Mouse (Mus musculus): Measurements from ENCODE around the gene Slc9a1. TPM values are rescaled to one million over a fixed set of nuclear protein-coding genes. Genes with fewer than 3 reads are reported as not detected.
A peak's percentile ranks its signal among the peaks of the same experiment; 100 is the strongest.

Gene Slc9a1
- polyA plus RNA-seq, 1 experiment from 2014 or later = 6.7 TPM

- ATAC-seq (ENCODE audit: low FRiP score) = no peak
- peaks cover 23% of the 10 kb centered on the region for H3K4me1 ChIP-seq (replicated peaks)
- H3K4me2 ChIP-seq = no peak overlapping the region
- no peak overlapping the region for H3K4me3 ChIP-seq
- H3K27me3 ChIP-seq = no peaks in the 10 kb centered on the region
- H3K36me3 ChIP-seq = peaks cover 25% of the 10 kb centered on the region
- no peak overlapping the region for H3K9ac ChIP-seq
- 93% methylated on average over 14 of the region's 14 CpGs for WGBS
- H3K27ac ChIP-seq = no peak overlapping the region
- H3K9me3 ChIP-seq = no peaks in the 10 kb centered on the region
Observed at GRCm38 (mm10) chr4:133410994-133411393, 41.5 kb downstream of the Slc9a1 start.

DNA sequence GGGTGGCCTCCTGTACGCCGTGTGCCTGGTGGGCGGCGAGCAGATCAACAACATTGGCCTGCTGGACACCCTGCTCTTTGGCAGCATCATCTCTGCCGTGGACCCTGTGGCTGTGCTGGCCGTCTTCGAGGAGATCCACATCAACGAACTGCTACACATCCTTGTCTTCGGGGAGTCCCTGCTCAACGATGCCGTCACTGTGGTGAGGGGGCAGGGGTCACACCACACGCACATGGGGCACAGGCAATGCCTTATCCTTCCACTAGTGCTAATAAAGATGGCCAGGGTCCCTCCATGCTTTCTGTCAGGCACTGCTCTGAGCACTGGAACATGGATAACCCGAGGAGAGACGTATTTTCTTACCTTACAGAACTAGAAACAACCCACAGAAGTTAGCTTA, 42.6 kb downstream of the Slc9a1 start:
- H3K4me2 ChIP-seq = no peak overlapping the region
- H3K9ac ChIP-seq = no peak overlapping the region
- no peak for ATAC-seq (ENCODE audit: low FRiP score)
- H3K27ac ChIP-seq = no peak overlapping the region
- WGBS = 84% methylated on average over 14 of the region's 14 CpGs
- no peaks in the 10 kb centered on the region for H3K27me3 ChIP-seq
- no peaks in the 10 kb centered on the region for H3K9me3 ChIP-seq
- peaks cover 34% of the 10 kb centered on the region for H3K36me3 ChIP-seq
- H3K4me3 ChIP-seq = no peak overlapping the region
- H3K4me1 ChIP-seq (replicated peaks) = peaks cover 14% of the 10 kb centered on the region

DNA sequence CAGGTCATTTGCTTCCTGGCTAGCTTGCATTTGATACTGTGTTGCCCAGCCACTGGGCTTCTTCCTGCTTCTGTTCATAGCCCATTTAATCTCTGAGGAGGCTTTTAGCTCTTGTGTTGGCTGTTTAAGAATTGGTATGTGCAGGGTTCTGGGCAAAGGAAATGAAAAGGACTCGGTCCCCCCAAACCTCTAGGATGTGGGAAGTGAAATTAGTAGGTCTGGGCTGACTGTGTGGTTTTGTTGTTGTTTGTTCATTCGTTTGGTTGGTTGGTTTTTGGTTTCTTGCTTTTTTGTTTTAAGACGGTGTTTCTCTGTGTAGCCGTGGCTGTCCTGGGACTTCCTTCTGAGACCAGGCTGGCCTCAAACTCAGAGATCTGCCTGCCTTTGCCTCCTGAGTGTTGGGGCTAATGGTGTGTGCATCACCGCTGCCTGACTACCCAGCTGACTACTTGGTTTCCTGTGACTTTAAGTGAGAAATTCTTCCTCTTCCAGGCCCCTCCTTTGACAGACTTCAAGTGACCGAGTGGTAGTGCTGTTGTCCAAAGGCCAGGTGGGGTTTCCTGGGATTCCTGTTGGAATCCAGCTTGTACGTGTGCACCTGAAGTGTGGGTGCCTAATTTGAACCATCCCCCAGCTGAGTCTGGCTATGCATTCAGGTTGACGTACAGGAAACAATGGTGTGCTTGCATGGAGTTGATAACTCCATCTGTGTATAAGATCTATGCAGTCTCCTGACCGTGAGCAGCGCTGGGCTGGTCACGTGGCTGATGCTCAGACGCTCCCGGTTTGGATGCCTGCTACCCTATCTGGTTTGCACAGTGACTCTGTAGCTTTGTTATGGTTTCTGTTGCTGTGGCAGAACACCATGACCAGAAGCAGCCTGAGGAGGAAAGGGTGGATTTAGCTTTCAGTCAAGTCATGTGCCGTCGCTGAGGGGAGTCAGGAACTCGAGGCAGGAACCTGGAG, 43.4 kb downstream of the Slc9a1 start:
- no peak for ATAC-seq (ENCODE audit: low FRiP score)
- Histone ChIP-seq H3K36me3 (peaks cover 35% of the 10 kb centered on the region), H3K4me2 (no peak overlapping the region), H3K27ac (no peak overlapping the region), H3K27me3 (no peaks in the 10 kb centered on the region), H3K4me3 (no peak overlapping the region), H3K4me1 (replicated peaks) (peaks cover 6% of the 10 kb centered on the region), H3K9ac (no peak overlapping the region), H3K9me3 (no peaks in the 10 kb centered on the region)
- 92% methylated on average over 16 of the region's 16 CpGs for WGBS

DNA sequence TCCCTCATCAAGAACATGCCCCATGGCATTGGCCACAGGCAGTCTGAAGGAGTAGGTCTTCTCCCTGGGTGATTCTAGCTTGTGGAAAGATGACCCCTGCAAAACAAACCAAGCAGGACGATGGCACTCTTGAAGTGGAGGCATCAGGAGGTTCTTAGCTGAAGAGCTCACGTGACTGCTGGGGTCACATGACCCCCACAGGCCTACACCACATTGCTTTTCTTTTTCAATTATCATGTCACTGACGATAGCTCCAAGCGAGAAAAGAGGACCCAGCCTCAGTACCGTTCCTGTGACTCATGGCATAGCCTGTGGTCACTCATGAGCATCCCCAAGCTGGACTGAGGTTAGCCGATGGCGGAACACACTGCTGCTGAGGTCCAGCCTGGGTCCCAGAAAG, 44.1 kb downstream of the Slc9a1 start:
- H3K36me3 ChIP-seq = peaks cover 41% of the 10 kb centered on the region
- H3K9me3 ChIP-seq = no peaks in the 10 kb centered on the region
- H3K27me3 ChIP-seq = no peaks in the 10 kb centered on the region
- WGBS = 93% methylated on average over 7 of the region's 7 CpGs
- H3K4me1 ChIP-seq (replicated peaks) = no peaks in the 10 kb centered on the region
- H3K27ac ChIP-seq = no peak overlapping the region
- H3K9ac ChIP-seq = no peak overlapping the region
- H3K4me2 ChIP-seq = no peak overlapping the region
- ATAC-seq (ENCODE audit: low FRiP score) = no peak
- H3K4me3 ChIP-seq = no peak overlapping the region

DNA sequence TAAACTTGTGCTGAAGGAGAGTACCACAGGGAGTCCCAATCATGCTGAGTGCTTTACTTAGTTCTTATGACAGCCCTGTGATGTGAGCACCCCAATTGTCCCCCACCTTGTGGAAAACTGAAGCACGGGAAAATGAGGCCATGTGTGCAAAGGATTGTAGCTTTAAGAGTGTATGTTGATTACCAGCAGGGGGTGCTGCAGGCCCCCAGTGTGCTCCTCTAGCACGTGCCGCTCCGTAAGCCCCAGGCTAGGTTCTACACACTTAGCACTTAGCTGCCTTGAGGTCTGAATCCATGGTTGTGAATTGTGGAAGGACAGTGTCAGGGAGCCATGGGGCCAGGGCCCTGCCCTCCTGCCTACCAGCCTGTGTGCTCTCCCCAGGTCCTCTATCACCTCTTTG, 45.4 kb downstream of the Slc9a1 start:
- Histone ChIP-seq H3K27me3 (no peaks in the 10 kb centered on the region), H3K9ac (no peak overlapping the region), H3K27ac (no peak overlapping the region), H3K4me1 (replicated peaks) (no peaks in the 10 kb centered on the region; the same call in 1 of the 2 replicates), H3K9me3 (no peaks in the 10 kb centered on the region), H3K4me2 (no peak overlapping the region), H3K36me3 (peaks cover 45% of the 10 kb centered on the region), H3K4me3 (no peak overlapping the region)
- no peak for ATAC-seq (ENCODE audit: low FRiP score)
- 64% methylated on average over 4 of the region's 4 CpGs for WGBS

DNA sequence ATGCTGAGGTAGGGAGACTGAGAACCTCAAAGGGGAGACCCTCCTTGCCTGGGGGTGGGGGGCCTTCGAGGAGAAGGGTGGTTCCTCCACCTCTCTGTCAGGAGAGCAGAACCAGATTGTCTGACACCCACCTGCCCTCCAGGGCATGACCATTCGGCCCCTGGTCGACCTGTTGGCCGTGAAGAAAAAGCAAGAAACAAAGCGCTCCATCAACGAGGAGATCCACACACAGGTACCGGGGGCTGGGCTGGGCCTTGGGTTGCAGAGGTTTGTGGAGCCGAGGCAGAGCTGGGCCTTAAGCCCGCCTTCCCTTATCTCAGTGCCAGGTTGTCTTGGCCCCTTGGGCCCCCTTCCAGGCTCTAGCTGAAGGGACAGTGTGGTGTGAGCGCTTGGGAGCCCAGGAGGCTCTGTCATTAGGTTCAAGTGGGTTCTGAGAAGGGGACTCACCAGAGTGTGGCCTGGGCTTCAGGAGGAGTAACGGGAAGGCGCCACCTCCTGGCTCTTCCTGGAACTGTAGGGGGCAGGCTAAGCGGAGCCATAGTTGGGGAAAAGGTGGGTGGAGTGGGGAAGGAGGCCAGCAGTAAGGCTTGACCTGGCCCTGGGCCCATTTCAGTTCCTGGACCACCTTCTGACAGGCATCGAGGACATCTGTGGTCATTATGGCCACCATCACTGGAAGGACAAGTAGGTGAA, 50.0 kb downstream of the Slc9a1 start:
- Histone ChIP-seq H3K9ac (0 out of 2 replicates have a peak overlapping the region, but pooled peaks have one; percentile 13), H3K27me3 (no peaks in the 10 kb centered on the region), H3K4me2 (no peak overlapping the region), H3K9me3 (no peaks in the 10 kb centered on the region), H3K4me3 (no peak overlapping the region), H3K4me1 (replicated peaks) (no peaks in the 10 kb centered on the region; the same call in 1 of the 2 replicates), H3K27ac (no peak overlapping the region), H3K36me3 (peaks cover 50% of the 10 kb centered on the region)
- WGBS = 76% methylated on average over 14 of the region's 14 CpGs
- no peak for ATAC-seq (ENCODE audit: low FRiP score)

GRCm38 (mm10) chr4:133421989-133422388, 52.5 kb downstream of the Slc9a1 start:
- no peak overlapping the region for H3K4me2 ChIP-seq
- no peak overlapping the region; the same call in 1 of the 2 replicates for H3K9ac ChIP-seq
- H3K4me1 ChIP-seq (replicated peaks) = no peaks in the 10 kb centered on the region; the same call in 1 of the 2 replicates
- no peaks in the 10 kb centered on the region for H3K27me3 ChIP-seq
- no peak overlapping the region for H3K4me3 ChIP-seq
- no peak for ATAC-seq (ENCODE audit: low FRiP score)
- H3K9me3 ChIP-seq = no peaks in the 10 kb centered on the region
- H3K36me3 ChIP-seq = peaks cover 42% of the 10 kb centered on the region
- H3K27ac ChIP-seq = no peak overlapping the region
- WGBS = 92% methylated on average over 12 of the region's 12 CpGs

- H3K4me3 ChIP-seq = no peak overlapping the region
- H3K9ac ChIP-seq = no peak overlapping the region; the same call in none of the 2 replicates
- no peak overlapping the region for H3K27ac ChIP-seq
- H3K4me2 ChIP-seq = no peak overlapping the region
- peaks cover 40% of the 10 kb centered on the region for H3K36me3 ChIP-seq
- no peaks in the 10 kb centered on the region for H3K9me3 ChIP-seq
- no peaks in the 10 kb centered on the region for H3K27me3 ChIP-seq
- peaks cover 5% of the 10 kb centered on the region; the same call in 1 of the 2 replicates for H3K4me1 ChIP-seq (replicated peaks)
- ATAC-seq (ENCODE audit: low FRiP score) = no peak
- 87% methylated on average over 15 of the region's 15 CpGs for WGBS
Observed at GRCm38 (mm10) chr4:133422601-133423000, 53.1 kb downstream of the Slc9a1 start.

DNA sequence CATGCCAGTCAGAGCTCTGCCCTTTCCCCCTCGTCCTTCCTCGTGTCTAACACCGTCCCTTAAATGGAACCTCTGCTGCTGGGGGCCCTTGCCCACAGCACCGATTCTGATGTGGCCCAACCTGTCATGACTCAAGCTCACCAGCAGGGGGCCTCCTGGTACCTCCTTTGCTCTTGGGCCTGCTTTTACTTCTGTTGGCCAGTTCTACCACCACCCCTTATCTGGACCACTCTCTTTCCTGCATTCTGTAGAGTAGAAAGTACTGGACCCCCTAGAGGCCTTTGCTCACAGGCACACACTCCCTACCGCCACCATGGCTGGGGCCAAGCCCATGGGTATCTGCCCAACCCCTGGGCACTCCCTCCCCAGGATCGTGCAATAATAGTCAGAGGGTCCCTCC, 53.6 kb downstream of the Slc9a1 start:
- Histone ChIP-seq H3K4me2 (no peak overlapping the region), H3K4me3 (no peak overlapping the region), H3K36me3 (peaks cover 38% of the 10 kb centered on the region), H3K4me1 (replicated peaks) (peaks cover 5% of the 10 kb centered on the region; the same call in 1 of the 2 replicates), H3K9me3 (no peaks in the 10 kb centered on the region), H3K9ac (no peak overlapping the region), H3K27me3 (no peaks in the 10 kb centered on the region), H3K27ac (no peak overlapping the region)
- ATAC-seq (ENCODE audit: low FRiP score) = no peak
- 42% methylated on average over 6 of the region's 6 CpGs for WGBS

DNA sequence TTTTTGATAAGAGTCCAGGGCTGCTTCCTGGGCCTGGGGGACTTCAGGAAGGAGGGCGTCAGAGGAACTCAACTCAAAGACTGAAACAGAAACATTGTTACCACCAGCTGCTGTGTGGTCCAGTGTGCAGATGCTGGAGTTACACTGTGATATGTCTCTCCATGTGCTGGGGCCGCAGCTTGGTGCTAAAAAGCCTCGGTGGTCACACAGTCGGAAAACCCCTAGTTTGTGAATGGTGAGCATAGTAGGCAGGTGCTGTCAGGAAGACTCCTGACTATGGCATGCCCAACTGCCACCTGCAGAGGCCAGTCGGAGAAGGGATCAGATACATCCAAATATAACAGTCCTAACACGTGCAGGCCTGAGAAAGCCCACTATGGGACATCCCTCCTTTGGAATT, 54.2 kb downstream of the Slc9a1 start:
- H3K9ac ChIP-seq = no peak overlapping the region
- H3K4me2 ChIP-seq = no peak overlapping the region
- 84% methylated on average over 6 of the region's 6 CpGs for WGBS
- H3K27me3 ChIP-seq = no peaks in the 10 kb centered on the region
- no peak overlapping the region for H3K27ac ChIP-seq
- no peak overlapping the region for H3K4me3 ChIP-seq
- no peak for ATAC-seq (ENCODE audit: low FRiP score)
- H3K36me3 ChIP-seq = peaks cover 33% of the 10 kb centered on the region
- H3K4me1 ChIP-seq (replicated peaks) = peaks cover 5% of the 10 kb centered on the region; the same call in 1 of the 2 replicates
- no peaks in the 10 kb centered on the region for H3K9me3 ChIP-seq

- peaks cover 5% of the 10 kb centered on the region; the same call in 1 of the 2 replicates for H3K4me1 ChIP-seq (replicated peaks)
- 39% methylated on average over 4 of the region's 4 CpGs for WGBS
Observed at GRCm38 (mm10) chr4:133424100-133424499, 54.6 kb downstream of the Slc9a1 start.

GRCm38 (mm10) chr4:133426141-133426540, 56.6 kb downstream of the Slc9a1 start:
- H3K27ac ChIP-seq = no peak overlapping the region
- H3K9ac ChIP-seq = no peak overlapping the region
- H3K4me2 ChIP-seq = no peak overlapping the region
- peaks cover 5% of the 10 kb centered on the region; the same call in 1 of the 2 replicates for H3K4me1 ChIP-seq (replicated peaks)
- H3K36me3 ChIP-seq = peaks cover 18% of the 10 kb centered on the region
- H3K27me3 ChIP-seq = no peaks in the 10 kb centered on the region
- 83% methylated on average over 5 of the region's 5 CpGs for WGBS
- H3K9me3 ChIP-seq = no peaks in the 10 kb centered on the region
- no peak overlapping the region for H3K4me3 ChIP-seq
- ATAC-seq (ENCODE audit: low FRiP score) = no peak

More at GRCm38 (mm10) chr4:133424100-133424499, 54.6 kb downstream of the Slc9a1 start:
- no peaks in the 10 kb centered on the region for H3K9me3 ChIP-seq
- peaks cover 32% of the 10 kb centered on the region for H3K36me3 ChIP-seq
- H3K4me3 ChIP-seq = no peak overlapping the region
- H3K9ac ChIP-seq = no peak overlapping the region
- no peak overlapping the region for H3K27ac ChIP-seq
- ATAC-seq (ENCODE audit: low FRiP score) = peak; percentile 16; the same call in 1 of the 2 replicates
- no peaks in the 10 kb centered on the region for H3K27me3 ChIP-seq
- H3K4me2 ChIP-seq = no peak overlapping the region
